Mouse (Mus musculus): ENCODE results near the gene Nrcam.

GRCm38 (mm10) chr12:44462976-44463375 is 134.3 kb downstream of the Nrcam start:
- TF ChIP-seq CTCF (IDR thresholded peaks at IDR 0.05; ENCODE audit: control insufficient read depth, insufficient read depth, low read length) (no peak), POLR2A (IDR thresholded peaks at IDR 0.05; ENCODE audit: borderline replicate concordance, control insufficient read depth, low read depth, low read length) (no peak)

Measured in bone marrow, adult 2 months (tissue).